Mouse (Mus musculus): ENCODE data around the gene Fam131c. TPM values are rescaled to one million over a fixed set of nuclear protein-coding genes. Genes with fewer than 3 reads are reported as not detected.

Fam131c gene
- polyA plus RNA-seq, 1 experiment, result not detected

DNA sequence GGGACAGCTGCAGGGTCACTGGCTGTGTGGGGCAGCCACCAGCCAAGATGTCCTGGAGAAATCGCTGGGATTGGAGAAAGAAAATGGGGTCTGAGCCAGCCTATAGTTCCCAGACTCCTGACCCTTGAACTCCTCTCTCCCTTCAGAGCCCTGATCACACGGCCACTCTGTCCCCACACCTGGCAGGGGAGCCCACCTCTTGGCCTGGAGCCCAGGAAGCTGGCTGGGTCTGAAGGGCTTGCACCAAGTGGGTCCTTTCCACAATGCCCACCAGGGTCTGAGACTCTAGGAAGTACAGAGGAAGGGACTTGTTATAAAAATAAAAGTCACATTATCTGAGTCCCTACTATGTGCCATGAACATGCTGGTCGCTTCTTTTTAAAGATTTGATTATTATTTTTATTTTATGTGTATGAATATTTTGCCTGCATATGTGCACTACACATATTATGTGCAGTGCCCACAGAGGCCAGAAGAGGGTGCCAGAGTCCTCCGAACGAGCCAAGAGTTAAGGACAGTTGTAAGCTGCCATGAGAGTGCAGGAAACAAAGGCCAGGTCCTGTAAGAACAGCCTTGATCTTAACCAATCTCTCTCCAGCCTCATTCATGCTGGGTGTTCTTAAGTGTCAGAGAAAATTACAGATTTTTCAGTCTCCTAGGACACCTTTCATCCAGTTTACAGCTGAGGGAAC lies 19.2 kb downstream of the Fam131c start:
- Histone ChIP-seq H3K27ac (ENCODE audit: control insufficient read depth, insufficient read depth, low read depth, low read length, poor library complexity) (no peak overlapping the region), H3K4me3 (replicated peaks; ENCODE audit: control insufficient read depth, low read depth, low read length) (no peak overlapping the region), H3K4me1 (ENCODE audit: control insufficient read depth, insufficient read depth, low read length) (no peaks in the 10 kb centered on the region)
- WGBS, result 18% methylated on average over 5 of the region's 5 CpGs
- no peak for TF ChIP-seq POLR2A (IDR thresholded peaks at IDR 0.05; ENCODE audit: borderline replicate concordance, control insufficient read depth, low read depth, low read length)
- TF ChIP-seq CTCF (IDR thresholded peaks at IDR 0.05; ENCODE audit: control insufficient read depth, insufficient read depth, low read length), result peak; percentile 81

DNA sequence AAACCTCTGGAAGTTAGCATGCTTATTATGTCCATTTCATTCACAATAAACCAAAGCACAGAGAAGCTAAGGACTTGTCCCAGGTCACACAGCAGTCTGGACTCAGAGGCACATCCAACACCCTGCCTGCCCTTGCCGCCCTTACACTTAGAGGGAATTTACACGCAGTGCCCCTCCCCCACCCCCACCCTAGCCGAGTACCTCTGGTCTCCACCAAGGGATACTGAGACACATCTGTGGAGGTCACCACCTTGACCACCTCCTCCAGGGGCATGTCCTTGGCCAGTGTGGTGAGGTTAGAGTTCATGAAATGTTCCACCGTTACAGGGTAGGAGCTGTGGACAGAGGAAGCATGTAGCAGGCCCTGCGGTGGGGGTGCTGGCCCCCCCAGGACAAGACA lies 19.9 kb downstream of the Fam131c start:
- no peak overlapping the region for H3K4me3 ChIP-seq (replicated peaks; ENCODE audit: control insufficient read depth, low read depth, low read length)
- H3K27ac ChIP-seq (ENCODE audit: control insufficient read depth, insufficient read depth, low read depth, low read length, poor library complexity), result no peak overlapping the region
- 66% methylated on average over 5 of the region's 5 CpGs for WGBS
- TF ChIP-seq CTCF (IDR thresholded peaks at IDR 0.05; ENCODE audit: control insufficient read depth, insufficient read depth, low read length) (no peak), POLR2A (IDR thresholded peaks at IDR 0.05; ENCODE audit: borderline replicate concordance, control insufficient read depth, low read depth, low read length) (no peak)
- no peaks in the 10 kb centered on the region for H3K4me1 ChIP-seq (ENCODE audit: control insufficient read depth, insufficient read depth, low read length)

DNA sequence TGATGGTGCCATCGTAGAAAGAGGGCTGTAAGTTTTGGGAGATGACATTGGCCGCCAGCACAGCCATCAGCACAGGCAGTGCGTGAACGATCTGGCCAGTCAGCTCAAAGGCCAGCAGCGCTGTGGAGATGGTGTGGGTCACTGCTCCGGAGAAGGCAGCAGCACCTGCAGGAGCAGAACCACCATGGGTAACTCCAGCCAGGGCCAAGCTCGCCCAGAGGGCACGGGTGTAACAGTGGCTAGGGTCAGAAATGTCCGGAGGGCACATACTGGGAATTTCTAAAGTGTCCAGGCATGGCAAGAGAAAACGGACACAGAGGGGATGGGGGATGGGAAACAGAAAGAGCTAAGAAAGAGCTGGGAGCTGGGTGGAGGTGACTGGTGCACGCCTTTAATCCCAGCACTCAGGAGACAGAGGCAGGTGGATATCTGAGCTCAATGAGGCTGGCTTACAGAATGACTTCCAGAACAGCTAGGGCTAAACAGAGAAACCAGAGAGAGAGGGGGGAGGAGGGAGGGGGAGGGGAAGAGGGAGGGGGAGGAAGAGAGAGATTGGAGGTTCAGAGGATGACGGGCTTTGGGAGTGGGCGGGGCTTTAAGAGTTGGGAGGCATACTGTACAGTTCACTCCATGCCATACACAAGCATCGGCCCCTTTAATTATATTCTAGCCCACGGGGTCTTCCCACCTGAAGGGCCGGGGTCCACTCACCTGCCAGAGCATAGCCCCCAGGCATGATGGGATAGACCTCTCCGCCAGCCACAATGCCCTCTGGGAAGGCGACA lies 21.5 kb downstream of the Fam131c start:
- Histone ChIP-seq H3K4me3 (replicated peaks; ENCODE audit: control insufficient read depth, low read depth, low read length) (no peak overlapping the region), H3K4me1 (ENCODE audit: control insufficient read depth, insufficient read depth, low read length) (no peaks in the 10 kb centered on the region), H3K27ac (ENCODE audit: control insufficient read depth, insufficient read depth, low read depth, low read length, poor library complexity) (no peak overlapping the region)
- WGBS, result 82% methylated on average over 18 of the region's 18 CpGs
- TF ChIP-seq CTCF (IDR thresholded peaks at IDR 0.05; ENCODE audit: control insufficient read depth, insufficient read depth, low read length) (no peak), POLR2A (IDR thresholded peaks at IDR 0.05; ENCODE audit: borderline replicate concordance, control insufficient read depth, low read depth, low read length) (no peak)

DNA sequence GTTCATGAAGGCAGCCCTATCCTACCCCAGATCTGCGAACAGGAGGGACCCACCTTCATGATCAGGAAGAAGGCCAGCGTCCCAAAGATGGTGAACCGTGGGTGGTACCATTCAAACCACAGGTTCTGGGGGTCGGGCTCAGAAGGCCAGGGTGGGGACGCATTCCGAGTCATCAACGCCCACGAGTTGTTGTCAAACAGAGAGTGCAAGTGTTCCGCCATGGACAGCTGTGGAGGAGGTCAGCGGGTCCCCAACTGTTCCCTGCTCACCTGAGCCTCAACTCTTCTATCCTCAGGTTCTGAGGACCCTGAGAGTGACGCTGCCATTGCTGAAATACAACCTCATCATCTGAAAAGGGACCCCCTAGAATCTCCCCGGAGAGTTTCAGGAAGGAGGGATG lies 23.3 kb downstream of the Fam131c start:
- TF ChIP-seq POLR2A (IDR thresholded peaks at IDR 0.05; ENCODE audit: borderline replicate concordance, control insufficient read depth, low read depth, low read length) (no peak), CTCF (IDR thresholded peaks at IDR 0.05; ENCODE audit: control insufficient read depth, insufficient read depth, low read length) (no peak)
- Histone ChIP-seq H3K4me3 (replicated peaks; ENCODE audit: control insufficient read depth, low read depth, low read length) (no peak overlapping the region), H3K4me1 (ENCODE audit: control insufficient read depth, insufficient read depth, low read length) (no peaks in the 10 kb centered on the region), H3K27ac (ENCODE audit: control insufficient read depth, insufficient read depth, low read depth, low read length, poor library complexity) (no peak overlapping the region)
- WGBS, result 79% methylated on average over 12 of the region's 12 CpGs

DNA sequence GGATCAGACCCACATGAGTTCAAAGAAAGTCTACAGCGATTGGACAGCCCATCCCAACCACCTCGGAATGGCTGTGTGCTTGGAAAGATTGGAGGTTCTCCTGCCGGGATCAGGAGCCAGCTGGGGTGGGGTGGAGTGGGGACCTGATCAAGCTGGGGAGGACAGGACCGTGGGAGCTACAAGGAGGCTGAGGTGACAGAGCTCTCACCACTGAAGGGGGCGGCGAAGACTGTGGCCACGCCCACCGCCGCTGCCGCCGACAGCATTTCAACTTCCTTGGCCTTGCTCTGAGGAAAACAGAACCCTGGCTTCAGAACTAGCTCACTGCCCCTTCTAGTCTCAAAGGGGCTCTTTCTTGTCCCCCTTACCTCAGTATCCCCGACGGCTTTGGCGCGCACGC lies 26.7 kb downstream of the Fam131c start:
- no peak overlapping the region for H3K4me3 ChIP-seq (replicated peaks; ENCODE audit: control insufficient read depth, low read depth, low read length)
- TF ChIP-seq CTCF (IDR thresholded peaks at IDR 0.05; ENCODE audit: control insufficient read depth, insufficient read depth, low read length) (no peak), POLR2A (IDR thresholded peaks at IDR 0.05; ENCODE audit: borderline replicate concordance, control insufficient read depth, low read depth, low read length) (no peak)
- WGBS, result 43% methylated on average over 16 of the region's 16 CpGs
- H3K4me1 ChIP-seq (ENCODE audit: control insufficient read depth, insufficient read depth, low read length), result no peaks in the 10 kb centered on the region
- no peak overlapping the region for H3K27ac ChIP-seq (ENCODE audit: control insufficient read depth, insufficient read depth, low read depth, low read length, poor library complexity)

DNA sequence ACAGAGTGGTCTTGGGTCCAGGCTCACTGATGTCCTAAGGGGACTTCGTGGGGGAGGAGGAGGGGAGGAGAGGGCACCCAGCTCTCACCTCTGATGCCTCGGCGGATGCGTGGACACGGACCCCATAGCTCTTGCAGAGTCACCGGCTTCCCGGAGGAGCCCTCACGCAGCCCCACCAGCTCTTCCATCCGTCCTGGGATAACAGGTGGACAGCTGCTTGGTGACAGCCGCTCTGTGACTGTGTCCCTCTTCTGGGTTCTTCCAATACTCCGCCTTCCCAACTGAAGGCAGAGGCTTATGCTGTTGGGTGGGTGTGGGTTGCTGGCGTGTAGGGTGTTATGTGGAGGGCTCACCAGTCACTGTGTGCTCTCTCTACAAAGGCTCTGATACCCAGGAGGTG lies 29.8 kb downstream of the Fam131c start:
- TF ChIP-seq POLR2A (IDR thresholded peaks at IDR 0.05; ENCODE audit: borderline replicate concordance, control insufficient read depth, low read depth, low read length) (no peak), CTCF (IDR thresholded peaks at IDR 0.05; ENCODE audit: control insufficient read depth, insufficient read depth, low read length) (no peak)
- Histone ChIP-seq H3K27ac (ENCODE audit: control insufficient read depth, insufficient read depth, low read depth, low read length, poor library complexity) (no peak overlapping the region), H3K4me1 (ENCODE audit: control insufficient read depth, insufficient read depth, low read length) (no peaks in the 10 kb centered on the region), H3K4me3 (replicated peaks; ENCODE audit: control insufficient read depth, low read depth, low read length) (no peak overlapping the region)
- 83% methylated on average over 12 of the region's 12 CpGs for WGBS

DNA sequence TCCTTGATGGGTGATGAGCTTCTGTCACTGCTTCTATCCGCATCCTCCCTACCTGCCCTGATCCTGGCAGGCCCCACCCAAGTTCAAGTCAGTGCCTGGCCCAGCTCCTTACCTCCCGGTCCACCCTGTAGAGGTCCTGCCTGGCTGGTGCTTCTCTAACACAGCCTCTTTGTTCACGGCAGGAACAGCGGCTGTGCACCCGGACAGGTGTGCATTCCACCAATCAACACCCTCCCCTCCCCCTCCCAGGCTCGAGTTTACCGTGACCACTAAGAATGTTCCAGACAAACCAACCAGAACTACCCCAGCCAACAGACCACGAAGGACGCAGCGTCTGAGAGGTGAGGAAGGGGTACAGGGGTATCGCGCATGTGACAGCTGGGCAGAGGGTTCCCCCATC lies 30.5 kb downstream of the Fam131c start, which contains the start of gene Clcnka:
Clcnka (minus strand) TSS at position 180 of the 400 bp plus-strand sequence.
- Histone ChIP-seq H3K4me3 (replicated peaks; ENCODE audit: control insufficient read depth, low read depth, low read length) (no peak within 1 kb of the TSS), H3K4me1 (ENCODE audit: control insufficient read depth, insufficient read depth, low read length) (no peaks in the 10 kb centered on the region), H3K27ac (ENCODE audit: control insufficient read depth, insufficient read depth, low read depth, low read length, poor library complexity) (no peak within 1 kb of the TSS)
- TF ChIP-seq CTCF (IDR thresholded peaks at IDR 0.05; ENCODE audit: control insufficient read depth, insufficient read depth, low read length) (no peak), POLR2A (IDR thresholded peaks at IDR 0.05; ENCODE audit: borderline replicate concordance, control insufficient read depth, low read depth, low read length) (no peak)
- 62% methylated on average over 12 of the region's 12 CpGs for WGBS

DNA sequence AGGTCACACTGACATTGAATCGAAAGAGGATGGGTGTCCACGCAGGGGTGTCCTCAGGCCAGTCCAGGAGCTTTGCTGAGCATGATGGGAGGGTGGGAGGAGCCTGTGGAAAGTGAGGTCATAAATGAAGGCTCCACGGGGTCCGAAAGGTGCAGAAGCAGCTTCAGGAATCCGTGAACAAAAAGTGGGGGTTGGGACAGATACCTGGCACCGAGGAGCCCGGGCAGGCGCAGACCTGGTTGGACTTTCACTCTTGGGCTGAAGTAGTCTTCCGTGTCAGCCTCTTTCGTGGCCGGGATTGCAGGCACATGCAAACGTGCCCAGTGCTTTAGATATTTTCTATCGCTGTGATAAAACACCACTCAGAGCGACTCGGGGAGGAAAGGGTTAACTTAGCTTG lies 32.2 kb downstream of the Fam131c start:
- no peak for TF ChIP-seq CTCF (IDR thresholded peaks at IDR 0.05; ENCODE audit: control insufficient read depth, insufficient read depth, low read length)
- no peak for TF ChIP-seq POLR2A (IDR thresholded peaks at IDR 0.05; ENCODE audit: borderline replicate concordance, control insufficient read depth, low read depth, low read length)
- 86% methylated on average over 15 of the region's 15 CpGs for WGBS

More for the DNA sequence above, 32.2 kb downstream of the Fam131c start:
- Histone ChIP-seq H3K4me1 (ENCODE audit: control insufficient read depth, insufficient read depth, low read length) (no peaks in the 10 kb centered on the region), H3K4me3 (replicated peaks; ENCODE audit: control insufficient read depth, low read depth, low read length) (no peak overlapping the region), H3K27ac (ENCODE audit: control insufficient read depth, insufficient read depth, low read depth, low read length, poor library complexity) (no peak overlapping the region)
